Mouse (Mus musculus) embryonic facial prominence, embryonic 15.5 days (tissue): Measurements from ENCODE around the gene Ccno. TPM values are rescaled to one million over a fixed set of nuclear protein-coding genes. Genes with fewer than 3 reads are reported as not detected.

Experiments used
- ATAC-seq: fragments of 200-750 bp; cut with Nextera tagmentation; 2 replicates; pipeline ENCODE4 v1.8.0; 2017; ENCODE audit warnings: low read depth, moderate TSS enrichment; ENCODE audit not compliant: insufficient number of reproducible peaks, low FRiP score, low TSS enrichment
- H3K27ac ChIP-seq: fragments of 300-500 bp; sonication (generic); replicated peaks from 2 replicates; pipeline ENCODE4 v1.5.1; 2015; ENCODE audit warnings: mild to moderate bottlenecking, inconsistent platforms
- H3K27me3 ChIP-seq: fragments of 300-500 bp; sonication (generic); 2 replicates; pipeline ENCODE4 v1.6.1; 2015; ENCODE audit warnings: inconsistent platforms
- H3K36me3 ChIP-seq: fragments of 300-500 bp; sonication (generic); 2 replicates; pipeline ENCODE4 v1.6.1; 2015; ENCODE audit warnings: mild to moderate bottlenecking, inconsistent platforms
- H3K4me1 ChIP-seq: fragments of 300-500 bp; sonication (generic); 2 replicates; pipeline ENCODE4 v1.6.1; 2015; ENCODE audit warnings: inconsistent platforms
- H3K4me2 ChIP-seq: fragments of 300-500 bp; sonication (generic); replicated peaks from 2 replicates; pipeline ENCODE4 v1.6.1; 2015; ENCODE audit warnings: mild to moderate bottlenecking, inconsistent platforms
- H3K4me3 ChIP-seq: fragments of 300-500 bp; sonication (generic); replicated peaks from 2 replicates; pipeline ENCODE4 v1.5.1; 2015; ENCODE audit warnings: mild to moderate bottlenecking, inconsistent platforms
- H3K9ac ChIP-seq: fragments of 300-500 bp; sonication (generic); 2 replicates; pipeline ENCODE4 v1.6.1; 2015; ENCODE audit warnings: inconsistent platforms
- H3K9me3 ChIP-seq: fragments of 300-500 bp; sonication (generic); replicated peaks from 2 replicates; pipeline ENCODE4 v1.6.1; 2016; ENCODE audit warnings: inconsistent platforms
- WGBS: fragments of 180-500 bp; shearing (Covaris S2); methylation state at CpG from one replicate; pipeline ENCODE4 v1.1.7; 2015; 5-methylcytosine and 5-hydroxymethylcytosine counted together
- polyA plus RNA-seq: library from polyadenylated mRNA; unstranded; fragments of >200 nt; fragmentation: Nextera tagmentation; extraction: Ambion mirVana; gene quantifications from 2 replicates; pipeline ENCODE4 v1.2.1, GENCODE M21; 2015

Gene Ccno
- polyA plus RNA-seq, 1 experiment from 2014 or later, result 26.9 TPM

DNA sequence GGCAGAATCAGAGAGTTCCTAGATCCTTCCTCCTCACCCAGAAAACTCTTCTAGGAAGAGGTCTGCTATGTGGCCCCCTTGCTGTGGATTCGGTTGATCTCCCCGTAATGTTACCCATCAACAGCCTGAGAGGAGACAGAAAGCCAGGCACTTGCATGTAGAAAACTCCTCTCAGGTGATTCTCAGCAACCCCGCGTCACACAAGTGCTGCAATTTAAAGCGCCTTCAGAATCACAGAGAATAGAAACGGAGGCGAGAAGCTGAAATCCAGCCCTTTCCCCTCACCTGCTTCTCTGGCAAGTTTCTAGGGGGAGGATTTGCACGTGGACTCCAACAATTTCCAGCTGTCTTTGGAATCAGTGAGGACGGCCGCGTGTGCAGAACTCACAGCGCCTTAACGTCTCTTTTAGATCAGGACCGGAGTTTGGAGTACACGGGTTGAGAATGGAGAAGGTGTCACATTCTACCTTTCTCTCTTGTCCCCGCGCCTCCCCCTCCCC, 1.1 kb upstream of the Ccno start:
- H3K27me3 ChIP-seq, result peaks cover 65% of the 10 kb centered on the region
- no peak overlapping the region for H3K27ac ChIP-seq
- no peaks in the 10 kb centered on the region for H3K9me3 ChIP-seq
- peak overlapping the region; percentile 99 for H3K4me2 ChIP-seq
- no peak for ATAC-seq
- H3K4me1 ChIP-seq, result peaks cover 41% of the 10 kb centered on the region
- H3K4me3 ChIP-seq, result peak overlapping the region; percentile 54
- 1% methylated on average over 17 of the region's 17 CpGs for WGBS
- H3K9ac ChIP-seq, result no peak overlapping the region
- no peaks in the 10 kb centered on the region for H3K36me3 ChIP-seq

- no peaks in the 10 kb centered on the region for H3K9me3 ChIP-seq
- peak; percentile 41; the same call in 1 of the 2 replicates for ATAC-seq
- peak overlapping the region; percentile 99 for H3K4me2 ChIP-seq
- peaks cover 41% of the 10 kb centered on the region for H3K4me1 ChIP-seq
- H3K27ac ChIP-seq, result no peak overlapping the region
- H3K4me3 ChIP-seq, result peak overlapping the region; percentile 54
- peaks cover 69% of the 10 kb centered on the region for H3K27me3 ChIP-seq
- WGBS, result under 1% methylated on average over 39 of the region's 39 CpGs
- peak overlapping the region; percentile 46 for H3K9ac ChIP-seq
- no peaks in the 10 kb centered on the region for H3K36me3 ChIP-seq
Observed at GRCm38 (mm10) chr13:112987991-112988390, 389 bp downstream of the Ccno start.

- H3K9me3 ChIP-seq, result no peaks in the 10 kb centered on the region
- peak overlapping the region; percentile 54 for H3K4me3 ChIP-seq
- H3K4me2 ChIP-seq, result peak overlapping the region; percentile 99
- WGBS, result under 1% methylated on average over 19 of the region's 19 CpGs
- no peaks in the 10 kb centered on the region for H3K36me3 ChIP-seq
- H3K27ac ChIP-seq, result no peak overlapping the region
- H3K4me1 ChIP-seq, result peaks cover 50% of the 10 kb centered on the region
- peaks cover 78% of the 10 kb centered on the region for H3K27me3 ChIP-seq
- no peak for ATAC-seq
- H3K9ac ChIP-seq, result no peak overlapping the region
Observed at GRCm38 (mm10) chr13:112988866-112989265, 1.3 kb downstream of the Ccno start.

GRCm38 (mm10) chr13:112989541-112989940, 1.9 kb downstream of the Ccno start:
- H3K9ac ChIP-seq, result no peak overlapping the region
- H3K4me1 ChIP-seq, result peaks cover 56% of the 10 kb centered on the region
- no peak for ATAC-seq

DNA sequence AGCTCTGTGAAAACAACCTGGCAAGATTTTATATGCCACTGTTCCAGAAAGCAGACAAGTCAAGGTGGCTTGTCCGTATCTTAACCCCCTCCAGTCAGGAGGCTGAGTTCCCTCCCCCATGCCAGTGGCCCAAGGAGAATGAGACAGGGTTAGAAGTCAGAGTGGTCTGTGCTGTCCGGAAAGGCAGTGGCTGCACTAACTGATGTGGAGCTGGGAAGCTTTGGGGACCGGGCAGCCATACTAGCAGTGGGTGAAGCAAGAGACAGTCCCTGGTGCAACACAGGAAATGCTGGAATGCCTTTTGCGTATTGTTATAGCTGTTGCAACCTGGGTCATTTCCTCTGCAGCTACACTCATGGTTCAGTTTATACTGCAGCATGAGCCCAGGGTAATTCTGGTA, 2.7 kb downstream of the Ccno start:
- Histone ChIP-seq H3K27me3 (peaks cover 86% of the 10 kb centered on the region), H3K9me3 (no peaks in the 10 kb centered on the region), H3K4me2 (no peak overlapping the region), H3K27ac (no peak overlapping the region), H3K9ac (no peak overlapping the region), H3K4me3 (no peak overlapping the region), H3K36me3 (no peaks in the 10 kb centered on the region), H3K4me1 (peaks cover 56% of the 10 kb centered on the region)
- 8% methylated on average over 4 of the region's 4 CpGs for WGBS
- no peak for ATAC-seq

More at GRCm38 (mm10) chr13:112989541-112989940, 1.9 kb downstream of the Ccno start:
- Histone ChIP-seq H3K9me3 (no peaks in the 10 kb centered on the region), H3K4me2 (peak overlapping the region; percentile 15), H3K27me3 (peaks cover 79% of the 10 kb centered on the region), H3K27ac (no peak overlapping the region), H3K4me3 (peak overlapping the region; percentile 54), H3K36me3 (no peaks in the 10 kb centered on the region)
- WGBS, result under 1% methylated on average over 23 of the region's 23 CpGs

- peak; percentile 37; the same call in 1 of the 2 replicates for ATAC-seq
Observed at GRCm38 (mm10) chr13:112993531-112994152, 6.0 kb downstream of the Ccno start, which contains the start of gene Mcidas. Mcidas (plus strand) TSS chr13:112993845.

GRCm38 (mm10) chr13:112994191-112994590, 6.6 kb downstream of the Ccno start:
- peak; percentile 49; the same call in 1 of the 2 replicates for ATAC-seq
- H3K4me3 ChIP-seq, result peak overlapping the region; percentile 42
- peak overlapping the region; percentile 70 for H3K4me2 ChIP-seq
- H3K27ac ChIP-seq, result no peak overlapping the region
- peaks cover 92% of the 10 kb centered on the region for H3K27me3 ChIP-seq
- H3K4me1 ChIP-seq, result peaks cover 33% of the 10 kb centered on the region
- H3K9me3 ChIP-seq, result no peaks in the 10 kb centered on the region
- WGBS, result under 1% methylated on average over 25 of the region's 25 CpGs
- no peak overlapping the region for H3K9ac ChIP-seq
- no peaks in the 10 kb centered on the region for H3K36me3 ChIP-seq

More at GRCm38 (mm10) chr13:112993531-112994152, 6.0 kb downstream of the Ccno start, which contains the start of gene Mcidas:
- H3K27me3 ChIP-seq, result peaks cover 93% of the 10 kb centered on the region
- H3K4me1 ChIP-seq, result peaks cover 35% of the 10 kb centered on the region
- WGBS, result under 1% methylated on average over 63 of the region's 63 CpGs
- H3K9ac ChIP-seq, result no peak within 1 kb of the TSS
- no peak within 1 kb of the TSS for H3K27ac ChIP-seq
- peak within 1 kb of the TSS; percentile 70 for H3K4me2 ChIP-seq
- no peaks in the 10 kb centered on the region for H3K36me3 ChIP-seq
- H3K4me3 ChIP-seq, result peak within 1 kb of the TSS; percentile 42
- H3K9me3 ChIP-seq, result no peaks in the 10 kb centered on the region

DNA sequence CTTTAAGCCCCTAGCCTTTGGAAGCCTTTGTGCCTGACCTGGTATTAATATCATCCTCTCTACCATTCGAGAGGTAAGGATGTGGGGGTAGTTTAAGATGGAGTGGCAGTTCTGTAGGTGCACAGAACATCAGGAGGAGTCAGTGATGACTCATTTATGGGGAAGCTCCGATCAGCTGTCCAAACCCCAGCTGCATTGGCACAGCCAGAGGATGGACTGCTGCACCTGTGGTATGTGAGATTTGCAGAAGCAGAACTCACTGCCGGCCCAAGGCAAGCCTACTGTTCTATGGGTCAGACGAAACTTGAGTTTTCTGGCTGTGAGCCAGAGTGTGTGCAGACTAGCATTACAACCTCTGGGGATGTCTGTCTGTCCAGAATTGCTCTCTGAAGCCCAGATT, 8.8 kb downstream of the Ccno start:
- no peak overlapping the region for H3K9ac ChIP-seq
- ATAC-seq, result no peak
- no peak overlapping the region for H3K27ac ChIP-seq
- no peak overlapping the region for H3K4me2 ChIP-seq
- WGBS, result 42% methylated on average over 4 of the region's 4 CpGs
- H3K4me3 ChIP-seq, result no peak overlapping the region
- H3K36me3 ChIP-seq, result no peaks in the 10 kb centered on the region
- peaks cover 88% of the 10 kb centered on the region for H3K27me3 ChIP-seq
- H3K4me1 ChIP-seq, result peaks cover 25% of the 10 kb centered on the region
- H3K9me3 ChIP-seq, result no peaks in the 10 kb centered on the region

GRCm38 (mm10) chr13:112997369-112997768, 9.8 kb downstream of the Ccno start:
- ATAC-seq, result no peak
- Histone ChIP-seq H3K9me3 (no peaks in the 10 kb centered on the region), H3K9ac (no peak overlapping the region), H3K27me3 (peaks cover 83% of the 10 kb centered on the region), H3K27ac (no peak overlapping the region), H3K4me3 (no peak overlapping the region), H3K4me2 (no peak overlapping the region), H3K4me1 (peaks cover 25% of the 10 kb centered on the region), H3K36me3 (no peaks in the 10 kb centered on the region)
- WGBS, result 65% methylated on average over 6 of the region's 6 CpGs

DNA sequence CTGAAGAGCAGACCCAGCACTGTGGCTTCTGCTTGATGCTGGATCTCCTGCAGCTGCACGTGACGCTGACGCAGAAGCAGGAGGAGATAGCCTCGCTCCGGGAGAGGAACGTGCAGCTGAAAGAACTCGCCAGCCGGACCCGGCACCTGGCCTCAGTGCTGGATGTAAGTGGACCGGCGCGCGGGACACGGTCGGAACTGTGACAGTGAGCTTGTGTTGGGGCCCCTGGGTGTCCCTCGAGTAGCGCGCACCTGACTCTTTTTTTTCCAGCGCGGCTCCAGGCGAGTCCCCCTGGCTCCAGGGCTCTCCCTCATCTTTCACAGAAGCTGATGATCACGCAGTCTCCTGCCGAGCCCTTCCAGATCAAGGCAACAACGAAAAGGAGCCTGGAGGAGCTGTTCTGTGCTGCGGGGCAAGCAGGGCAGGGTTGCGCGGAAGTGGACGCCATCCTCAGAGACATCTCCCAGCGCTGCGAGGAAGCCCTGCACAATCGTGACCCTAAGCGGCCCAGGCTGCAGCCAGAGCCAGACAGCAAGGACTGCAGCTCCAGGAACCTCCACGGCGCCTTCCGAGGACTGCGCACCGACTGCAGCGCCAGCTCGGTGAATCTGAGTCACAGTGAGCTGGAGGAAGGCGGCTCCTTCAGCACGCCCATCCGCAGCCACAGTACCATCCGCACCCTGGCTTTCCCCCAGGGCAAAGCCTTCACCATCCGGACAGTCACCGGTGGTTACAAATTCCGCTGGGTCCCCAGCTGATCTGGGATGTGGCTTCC, 11.0 kb downstream of the Ccno start:
- under 1% methylated on average over 46 of the region's 46 CpGs for WGBS
- Histone ChIP-seq H3K9ac (0 out of 2 replicates have a peak overlapping the region, but pooled peaks have one; percentile 6), H3K9me3 (no peaks in the 10 kb centered on the region), H3K27ac (no peak overlapping the region), H3K4me2 (peak overlapping the region; percentile 95), H3K27me3 (peaks cover 72% of the 10 kb centered on the region), H3K36me3 (no peaks in the 10 kb centered on the region), H3K4me1 (peaks cover 19% of the 10 kb centered on the region), H3K4me3 (peak overlapping the region; percentile 44)
- ATAC-seq, result no peak

DNA sequence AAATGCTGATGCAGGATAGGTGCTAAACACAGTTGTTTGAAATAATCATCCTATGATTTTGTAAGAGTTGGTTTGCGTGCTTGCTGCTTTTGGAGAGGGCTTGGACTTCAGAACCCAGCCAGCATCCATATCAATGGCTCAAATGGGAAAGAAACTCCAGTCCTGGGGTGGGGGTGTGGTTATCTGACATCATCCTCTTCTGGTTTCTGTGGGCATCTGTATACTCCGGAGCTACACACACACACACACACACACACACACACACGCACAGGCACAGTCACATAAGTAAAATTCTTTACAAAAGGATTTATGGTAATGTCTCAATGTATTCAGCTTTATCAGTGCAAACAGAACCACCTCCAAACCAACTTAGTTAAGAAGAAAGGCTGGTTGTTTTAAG, 12.5 kb downstream of the Ccno start:
- no peak overlapping the region for H3K27ac ChIP-seq
- ATAC-seq, result no peak
- H3K4me1 ChIP-seq, result peaks cover 11% of the 10 kb centered on the region
- no peaks in the 10 kb centered on the region for H3K36me3 ChIP-seq
- WGBS, result 62% methylated on average over 3 of the region's 3 CpGs
- no peak overlapping the region for H3K4me2 ChIP-seq
- H3K9me3 ChIP-seq, result no peaks in the 10 kb centered on the region
- no peak overlapping the region for H3K4me3 ChIP-seq
- H3K27me3 ChIP-seq, result peaks cover 57% of the 10 kb centered on the region
- no peak overlapping the region for H3K9ac ChIP-seq
